Mouse (Mus musculus): ENCODE measurements at regions not wholly inside any gene's neighbourhood (a gene's known extent, or its start where the extent isn't known, plus 50 kb on each side); places are given as distances from the start of the nearest gene placed in this dataset.
A peak's percentile ranks its signal among the peaks of the same experiment; 100 is the strongest.

- H3K27ac ChIP-seq (replicated peaks), result no peak overlapping the region
- H3K4me3 ChIP-seq, result no peak overlapping the region
- 63% methylated on average over 4 of the region's 4 CpGs for WGBS
- no peaks in the 10 kb centered on the region for H3K36me3 ChIP-seq
- no peaks in the 10 kb centered on the region for H3K27me3 ChIP-seq
- ATAC-seq (replicated peaks), result no peak
- no peaks in the 10 kb centered on the region for H3K9me3 ChIP-seq
- H3K4me2 ChIP-seq (replicated peaks), result no peak overlapping the region
- peaks cover 9% of the 10 kb centered on the region; the same call in 1 of the 2 replicates for H3K4me1 ChIP-seq
- no peak overlapping the region for H3K9ac ChIP-seq (replicated peaks)
These were observed 553.3 kb downstream of the Jrkl start for GRCm38 (mm10) chr9:12692329-12692728.

- peaks cover 9% of the 10 kb centered on the region; the same call in 1 of the 2 replicates for H3K4me1 ChIP-seq
- no peak overlapping the region for H3K27ac ChIP-seq (replicated peaks)
- no peaks in the 10 kb centered on the region for H3K27me3 ChIP-seq
- no peak; the same call in 1 of the 2 replicates for ATAC-seq (replicated peaks)
- H3K4me3 ChIP-seq, result no peak overlapping the region
- no peaks in the 10 kb centered on the region for H3K9me3 ChIP-seq
- H3K36me3 ChIP-seq, result no peaks in the 10 kb centered on the region
- 8% methylated on average over 1 of the region's 1 CpGs for WGBS
- no peak overlapping the region for H3K9ac ChIP-seq (replicated peaks)
- H3K4me2 ChIP-seq (replicated peaks), result no peak overlapping the region
These were observed 554.7 kb downstream of the Jrkl start for GRCm38 (mm10) chr9:12690948-12691279.

- no peaks in the 10 kb centered on the region for H3K9me3 ChIP-seq
- peak; percentile 80 for ATAC-seq (replicated peaks)
- no peaks in the 10 kb centered on the region for H3K36me3 ChIP-seq
- no peak overlapping the region for H3K4me2 ChIP-seq (replicated peaks)
- 11% methylated on average over 5 of the region's 5 CpGs for WGBS
- no peak overlapping the region for H3K9ac ChIP-seq (replicated peaks)
- no peak overlapping the region for H3K4me3 ChIP-seq
- H3K27me3 ChIP-seq, result no peaks in the 10 kb centered on the region
- H3K27ac ChIP-seq (replicated peaks), result no peak overlapping the region
- peaks cover 9% of the 10 kb centered on the region; the same call in 1 of the 2 replicates for H3K4me1 ChIP-seq
These were observed 555.3 kb downstream of the Jrkl start for GRCm38 (mm10) chr9:12690182-12690947.

Data from forebrain, embryonic 15.5 days (tissue).